21 mouse cellular contexts compared by ENCODE assay signal in the genomic region with DNA sequence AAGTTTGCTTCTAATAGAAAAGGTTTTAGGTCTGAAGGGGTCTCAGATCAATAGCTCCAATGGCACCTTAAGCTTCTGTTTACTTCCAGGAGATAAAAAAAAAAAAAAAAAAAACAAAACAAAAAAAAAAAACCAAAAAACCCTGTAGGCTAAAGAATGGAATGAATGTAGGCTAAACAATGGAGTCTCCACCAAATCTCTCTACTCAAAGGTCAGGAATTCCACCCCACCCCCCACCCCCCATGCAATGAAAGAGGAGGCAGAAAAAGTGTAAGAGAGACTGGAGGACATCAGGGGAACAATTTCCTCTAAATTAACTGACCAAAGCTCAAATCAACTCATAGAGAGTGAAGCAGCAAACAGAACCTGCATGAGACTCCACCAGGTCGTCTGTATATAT.
DNase-seq lines count a peak whose midpoint lies in the region; ATAC-seq and TF ChIP-seq lines count a peak whose summit lies in the region.
"Had no signal": no experiment of that assay in that cellular context is flagged by ENCODE, and none has a peak within 500 bp of the region (broad histone marks: within the 10 kb centered on the region; RNA-seq: fewer than 3 reads in every experiment).

No protein-coding gene starts in this region.

- no peak overlapping the region for H3K27ac ChIP-seq in ES-E14 (ENCODE audit: insufficient read depth, low read depth, low read length, poor library complexity, severe bottlenecking)
- H3K27ac ChIP-seq: embryonic facial prominence, embryonic 13.5 days; embryonic facial prominence, embryonic 15.5 days; forebrain, embryonic 10.5 days; forebrain, embryonic 12.5 days had no signal

- ATAC-seq in granulocyte monocyte progenitor cell, adult 5-6 weeks (replicated peaks; ENCODE audit: poor library complexity, severe bottlenecking) = no peak
- ATAC-seq: activated CD4-positive, CD25-positive, alpha-beta regulatory T cell, adult 4 months; forebrain, embryonic 14.5 days; forebrain, embryonic 16.5 days; Patski had no signal

- in situ Hi-C loops in ES-E14 (cut with MboI; ENCODE audit: low sequenced_read_pairs in 2 of 2, unreplicated experiment in 2 of 2) = no loop called here

- no peaks in the 10 kb centered on the region for H3K9me3 ChIP-seq in ES-E14 (ENCODE audit: control insufficient read depth, insufficient read depth, low read depth, low read length)
- H3K9me3 ChIP-seq: embryonic facial prominence, embryonic 13.5 days; embryonic facial prominence, embryonic 15.5 days; forebrain, embryonic 10.5 days; forebrain, embryonic 12.5 days had no signal

- H3K36me3 ChIP-seq in ES-E14 (ENCODE audit: control insufficient read depth, insufficient read depth, low read length, poor library complexity, severe bottlenecking) = no peaks in the 10 kb centered on the region
- H3K36me3 ChIP-seq: embryonic facial prominence, embryonic 13.5 days; embryonic facial prominence, embryonic 15.5 days; forebrain, embryonic 10.5 days; forebrain, embryonic 12.5 days had no signal

- no peak overlapping the region for H3K9ac ChIP-seq in ES-E14 (ENCODE audit: insufficient read depth, low read depth, low read length, poor library complexity, severe bottlenecking)
- H3K9ac ChIP-seq: embryonic facial prominence, embryonic 13.5 days; embryonic facial prominence, embryonic 15.5 days; forebrain, embryonic 12.5 days had no signal

- DNase-seq in ES-E14 (ENCODE audit: low read depth, low spot score) = peak; percentile 21
- peak; percentile 52 for DNase-seq in R1 (ENCODE audit: low read depth, low spot score)
- DNase-seq in adrenal gland, adult 8-10 months = no peak
- DNase-seq in c-Kit-positive CD71-positive TER-119-positive erythroid progenitor cells, embryonic 14.5 days (ENCODE audit: low spot score) = no peak
- DNase-seq: adrenal gland, postnatal 10 days; adrenal gland, postnatal 25 days; cerebellum, adult 11-12 months; cerebellum, adult 2 months; cerebellum, adult 9-10 months; cerebellum, postnatal 10 days; cerebellum, postnatal 25 days had no signal

- no peak overlapping the region for H3K4me3 ChIP-seq in ES-E14 (ENCODE audit: insufficient read depth in 1 of 2, low read depth in 1 of 2, low read length in 2 of 2, poor library complexity in 1 of 2, severe bottlenecking in 1 of 2)
- H3K4me3 ChIP-seq: embryonic facial prominence, embryonic 13.5 days; embryonic facial prominence, embryonic 15.5 days; erythroblast, embryonic 14.5 days; forebrain, embryonic 10.5 days; forebrain, embryonic 12.5 days had no signal

- peaks cover 0 to 3% of the 10 kb centered on the region in 2 experiments; a peak in 1 of 4 replicates for H3K4me1 ChIP-seq in ES-E14 (ENCODE audit: control insufficient read depth in 2 of 2, insufficient read depth in 2 of 2, low read length in 2 of 2, poor library complexity in 1 of 2)
- H3K4me1 ChIP-seq: embryonic facial prominence, embryonic 13.5 days; embryonic facial prominence, embryonic 15.5 days; forebrain, embryonic 10.5 days; forebrain, embryonic 12.5 days had no signal

TF ChIP-seq in ES-E14, 5 proteins besides CTCF, POLR2A, EP300 and RAD21:
- TF ChIP-seq HCFC1 (IDR thresholded peaks at IDR 0.05; ENCODE audit: borderline replicate concordance, insufficient read depth, low read length) = no peak
- peak; percentile 97 for TF ChIP-seq ZNF384 (IDR thresholded peaks at IDR 0.05; ENCODE audit: low read depth, low read length)
- TF ChIP-seq ZC3H11A (IDR thresholded peaks at IDR 0.05; ENCODE audit: borderline replicate concordance, low read depth, low read length) = no peak
- no peak for TF ChIP-seq MAFK (IDR thresholded peaks at IDR 0.05; ENCODE audit: insufficient read depth, low read depth, low read length)
- TF ChIP-seq CHD2 (IDR thresholded peaks at IDR 0.05; ENCODE audit: low read depth, low read length) = 0 out of 2 replicates have a peak, but pooled peaks have one; percentile 34

Comparison
In these comparisons a context has a peak if more than half of its experiments do, and no peak if none do; other contexts are left out.
1. DNase-seq: peak in ES-E14 (single experiment) and R1 (single experiment); none in adrenal gland, adult 8-10 months (single experiment) and c-Kit-positive CD71-positive TER-119-positive erythroid progenitor cells, embryonic 14.5 days (single experiment).